Mouse (Mus musculus) bone marrow macrophage, adult 2 months (primary cell): ENCODE measurements around the gene Mad1l1.

Source experiments
- CTCF ChIP-seq: IDR thresholded peaks from 2 replicates; pipeline ENCODE4 v1.5.1; 2012; ENCODE audit warnings: low read depth, mild to moderate bottlenecking, low read length, moderate library complexity
- POLR2A ChIP-seq: IDR thresholded peaks from 2 replicates; pipeline ENCODE4 v1.6.1; 2012; ENCODE audit warnings: mild to moderate bottlenecking, low read depth, low read length, borderline replicate concordance

GRCm38 (mm10) chr5:140176370-140176769, 145.0 kb downstream of the Mad1l1 start:
- TF ChIP-seq CTCF: no peak
- no peak for TF ChIP-seq POLR2A
